Mouse (Mus musculus): Measurements from ENCODE around the gene Rbfox1. TPM values are rescaled to one million over a fixed set of nuclear protein-coding genes. Genes with fewer than 3 reads are reported as not detected.

Rbfox1 gene
- total and polyA plus RNA-seq, 3 experiments = not detected

DNA sequence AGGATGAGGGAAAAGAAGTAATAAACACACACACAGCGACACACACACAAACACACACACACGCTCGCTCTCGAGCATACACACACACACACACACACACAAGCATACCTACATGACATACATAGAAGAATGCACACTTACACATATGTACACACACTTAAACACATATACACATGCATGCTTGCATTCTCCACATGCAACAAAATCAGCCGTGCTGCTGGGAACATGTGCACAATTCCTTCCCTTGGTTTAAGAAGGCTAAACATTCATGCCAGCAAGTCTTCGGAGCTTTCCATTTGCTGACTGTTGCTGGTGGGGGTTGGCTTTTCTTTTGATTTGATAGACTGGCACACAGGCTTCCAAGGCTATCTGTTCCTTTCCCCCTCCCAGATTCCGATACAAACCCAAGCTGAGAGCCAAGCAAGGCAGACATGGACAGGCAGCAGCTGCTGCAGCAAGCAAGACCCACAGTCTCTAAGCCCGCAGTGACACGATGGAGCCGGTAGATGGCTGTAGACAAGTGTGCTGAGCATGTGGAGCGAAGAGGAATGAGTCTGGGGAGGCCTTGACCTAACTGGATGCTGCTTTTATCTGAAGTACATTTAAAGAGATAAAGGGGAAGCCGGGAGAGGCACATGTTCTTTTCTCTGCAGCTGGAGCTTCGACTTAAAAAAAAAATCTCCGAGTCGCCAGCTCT is 954.3 kb downstream of the Rbfox1 start (continued):
- TF ChIP-seq CHD2 (IDR thresholded peaks at IDR 0.05; ENCODE audit: low read length) = no peak

DNA sequence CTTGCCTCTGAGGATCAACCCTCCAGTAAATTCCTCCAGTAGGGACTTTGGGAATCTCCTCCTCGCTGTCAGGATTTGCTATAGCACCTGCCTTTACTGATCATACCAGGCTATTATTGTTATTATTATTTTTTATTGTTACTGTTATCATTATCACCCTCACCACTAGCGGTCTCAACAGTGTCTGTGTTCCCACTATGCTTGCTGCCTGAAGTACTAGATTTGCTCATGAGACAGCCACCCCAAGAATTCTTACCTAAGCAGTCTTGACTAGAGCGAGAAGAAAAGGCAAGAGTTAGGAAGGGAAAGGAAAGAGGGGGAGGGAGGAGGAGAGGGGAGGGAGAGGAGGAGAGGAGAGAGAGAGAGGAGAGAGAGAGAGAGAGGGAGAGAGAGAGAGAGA is 954.9 kb downstream of the Rbfox1 start:
- DNase-seq (ENCODE audit: low read depth, low spot score) = no peak
- no peak overlapping the region for H3K4me3 ChIP-seq (ENCODE audit: control insufficient read depth in 1 of 2, insufficient read depth in 1 of 2, low read depth in 2 of 2, low read length in 2 of 2)
- H3K27me3 ChIP-seq (ENCODE audit: control insufficient read depth in 1 of 2, insufficient read depth in 2 of 2, low read length in 2 of 2) = no peaks in the 10 kb centered on the region
- no peaks in the 10 kb centered on the region for H3K36me3 ChIP-seq (ENCODE audit: control insufficient read depth in 1 of 2, insufficient read depth in 2 of 2, low read length in 2 of 2)
- H3K27ac ChIP-seq (ENCODE audit: control insufficient read depth, low read depth, low read length) = no peak overlapping the region
- no peaks in the 10 kb centered on the region for H3K4me1 ChIP-seq (ENCODE audit: control insufficient read depth in 1 of 2, insufficient read depth in 2 of 2, low read length in 2 of 2)
- no peaks in the 10 kb centered on the region for H3K79me2 ChIP-seq (ENCODE audit: control insufficient read depth, insufficient read depth, low read length, poor library complexity)
- H3K9ac ChIP-seq (ENCODE audit: control insufficient read depth, low read depth, low read length, poor library complexity, severe bottlenecking) = no peak overlapping the region
- TF ChIP-seq USF2 (IDR thresholded peaks at IDR 0.05; ENCODE audit: borderline replicate concordance in 1 of 2, insufficient read depth in 1 of 2, low read depth in 1 of 2, low read length in 2 of 2) = no peak
- no peak for TF ChIP-seq NRF1 (IDR thresholded peaks at IDR 0.05; ENCODE audit: insufficient read depth, low read depth, low read length, poor library complexity, severe bottlenecking)
- TF ChIP-seq MEF2A (IDR thresholded peaks at IDR 0.05; ENCODE audit: extremely low read depth, insufficient replicate concordance, low read depth, low read length, poor library complexity, severe bottlenecking) = no peak
- no peak for TF ChIP-seq MAFK (IDR thresholded peaks at IDR 0.05; ENCODE audit: borderline replicate concordance, low read depth, low read length)
- TF ChIP-seq HCFC1 (IDR thresholded peaks at IDR 0.05; ENCODE audit: low read depth, low read length) = no peak
- no peak for TF ChIP-seq POLR2AphosphoS5 (IDR thresholded peaks at IDR 0.05; ENCODE audit: borderline replicate concordance, low read depth, low read length)
- no peak for TF ChIP-seq GABPA (IDR thresholded peaks at IDR 0.05; ENCODE audit: low read depth, low read length)
- TF ChIP-seq ZNF384 (IDR thresholded peaks at IDR 0.05; ENCODE audit: low read depth, low read length) = no peak
- no peak for TF ChIP-seq MAZ (IDR thresholded peaks at IDR 0.05; ENCODE audit: low read depth, low read length)
- no peak for TF ChIP-seq ZKSCAN1 (IDR thresholded peaks at IDR 0.05; ENCODE audit: low read depth, low read length)
- no peak for TF ChIP-seq JUND (IDR thresholded peaks at IDR 0.05; ENCODE audit: low read depth, low read length)
- no peak for TF ChIP-seq RCOR1 (IDR thresholded peaks at IDR 0.05; ENCODE audit: low read depth, low read length)
- no peak for TF ChIP-seq NELFE (IDR thresholded peaks at IDR 0.05; ENCODE audit: low read depth, low read length)
- H3K9me3 ChIP-seq (replicated peaks; ENCODE audit: insufficient read depth, low read length) = no peaks in the 10 kb centered on the region

DNA sequence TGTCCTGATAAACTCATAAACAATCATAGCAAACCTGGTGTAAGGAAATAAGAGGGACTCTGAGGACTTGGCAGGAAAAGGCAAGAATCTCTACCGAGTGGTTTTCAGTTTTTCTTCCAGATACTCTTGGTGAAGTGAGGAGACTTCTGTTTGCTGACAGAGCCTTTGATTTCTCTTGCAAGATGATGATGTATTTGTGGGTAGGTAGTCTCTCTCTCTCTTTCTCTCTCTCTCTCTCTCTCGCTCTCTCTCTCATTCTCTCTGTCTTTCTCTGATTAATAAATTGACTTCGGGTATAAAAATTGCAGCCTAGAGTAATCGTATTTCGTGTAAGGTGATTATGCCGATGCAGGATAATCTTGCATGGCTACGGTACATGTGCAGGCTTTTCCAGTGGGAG is 955.3 kb downstream of the Rbfox1 start:
- Histone ChIP-seq H3K4me3 (ENCODE audit: control insufficient read depth in 1 of 2, insufficient read depth in 1 of 2, low read depth in 2 of 2, low read length in 2 of 2) (no peak overlapping the region), H3K9me3 (replicated peaks; ENCODE audit: insufficient read depth, low read length) (no peaks in the 10 kb centered on the region), H3K4me1 (ENCODE audit: control insufficient read depth in 1 of 2, insufficient read depth in 2 of 2, low read length in 2 of 2) (no peaks in the 10 kb centered on the region), H3K36me3 (ENCODE audit: control insufficient read depth in 1 of 2, insufficient read depth in 2 of 2, low read length in 2 of 2) (no peaks in the 10 kb centered on the region), H3K79me2 (ENCODE audit: control insufficient read depth, insufficient read depth, low read length, poor library complexity) (no peaks in the 10 kb centered on the region), H3K27ac (ENCODE audit: control insufficient read depth, low read depth, low read length) (no peak overlapping the region), H3K9ac (ENCODE audit: control insufficient read depth, low read depth, low read length, poor library complexity, severe bottlenecking) (no peak overlapping the region), H3K27me3 (ENCODE audit: control insufficient read depth in 1 of 2, insufficient read depth in 2 of 2, low read length in 2 of 2) (no peaks in the 10 kb centered on the region)
- TF ChIP-seq MEF2A (IDR thresholded peaks at IDR 0.05; ENCODE audit: extremely low read depth, insufficient replicate concordance, low read depth, low read length, poor library complexity, severe bottlenecking) (no peak), MAZ (IDR thresholded peaks at IDR 0.05; ENCODE audit: low read depth, low read length) (no peak), GABPA (IDR thresholded peaks at IDR 0.05; ENCODE audit: low read depth, low read length) (no peak), UBTF (IDR thresholded peaks at IDR 0.05; ENCODE audit: borderline replicate concordance, insufficient read depth, low read depth, low read length) (no peak), USF2 (IDR thresholded peaks at IDR 0.05; ENCODE audit: borderline replicate concordance in 1 of 2, insufficient read depth in 1 of 2, low read depth in 1 of 2, low read length in 2 of 2) (no peak), KAT2A (conservative IDR thresholded peaks at IDR 0.05; ENCODE audit: low read depth, low read length) (no peak), BHLHE40 (IDR thresholded peaks at IDR 0.05; ENCODE audit: borderline replicate concordance, low read depth, low read length) (no peak), SIN3A (IDR thresholded peaks at IDR 0.05; ENCODE audit: low read length) (no peak), EP300 (IDR thresholded peaks at IDR 0.05; ENCODE audit: low read depth in 1 of 2, low read length in 2 of 2) (no peak), TBP (IDR thresholded peaks at IDR 0.05; ENCODE audit: low read depth, low read length) (no peak), TAL1 (IDR thresholded peaks at IDR 0.05; ENCODE audit: low read length) (no peak), RAD21 (IDR thresholded peaks at IDR 0.05; ENCODE audit: low read depth, low read length) (no peak), POLR2AphosphoS2 (IDR thresholded peaks at IDR 0.05; ENCODE audit: low read length) (no peak), POLR2A (IDR thresholded peaks at IDR 0.05; ENCODE audit: control insufficient read depth in 1 of 2, insufficient read depth in 1 of 2, low read depth in 1 of 2, low read length in 2 of 2, poor library complexity in 1 of 2) (no peak), ZNF384 (IDR thresholded peaks at IDR 0.05; ENCODE audit: low read depth, low read length) (no peak)
- no peak for DNase-seq (ENCODE audit: low read depth, low spot score)
